Mouse (Mus musculus): ENCODE results near the gene Dnm2.
A peak's percentile ranks its signal among the peaks of the same experiment; 100 is the strongest.

Gene Dnm2

GRCm38 (mm10) chr9:21430724-21431123 is 6.0 kb downstream of the Dnm2 start:
- no peak for DNase-seq

- DNase-seq: no peak
These were observed 7.4 kb downstream of the Dnm2 start for GRCm38 (mm10) chr9:21432066-21432465.

- DNase-seq: no peak
These were observed 9.1 kb downstream of the Dnm2 start for GRCm38 (mm10) chr9:21433766-21434165.

- DNase-seq: no peak
These were observed 9.7 kb downstream of the Dnm2 start for GRCm38 (mm10) chr9:21434410-21434809.

GRCm38 (mm10) chr9:21435777-21436635 is 11.3 kb downstream of the Dnm2 start:
- no peak for DNase-seq

GRCm38 (mm10) chr9:21437577-21437976 is 12.9 kb downstream of the Dnm2 start:
- no peak for DNase-seq

GRCm38 (mm10) chr9:21438219-21438618 is 13.5 kb downstream of the Dnm2 start:
- no peak for DNase-seq

GRCm38 (mm10) chr9:21439456-21439855 is 14.7 kb downstream of the Dnm2 start:
- DNase-seq: no peak

GRCm38 (mm10) chr9:21439914-21440313 is 15.2 kb downstream of the Dnm2 start:
- no peak for DNase-seq

GRCm38 (mm10) chr9:21440387-21440786 is 15.7 kb downstream of the Dnm2 start:
- DNase-seq: no peak

- DNase-seq: no peak
These were observed 19.1 kb downstream of the Dnm2 start for GRCm38 (mm10) chr9:21443853-21444252.

- DNase-seq: no peak
These were observed 19.9 kb downstream of the Dnm2 start for GRCm38 (mm10) chr9:21444574-21444973.

GRCm38 (mm10) chr9:21445081-21445744 is 20.5 kb downstream of the Dnm2 start:
- no peak for DNase-seq

- DNase-seq: no peak
These were observed 23.1 kb downstream of the Dnm2 start for GRCm38 (mm10) chr9:21447778-21448177.

- no peak for DNase-seq
These were observed 25.0 kb downstream of the Dnm2 start for GRCm38 (mm10) chr9:21449710-21450109.

GRCm38 (mm10) chr9:21450270-21450669 is 25.6 kb downstream of the Dnm2 start:
- DNase-seq: no peak

GRCm38 (mm10) chr9:21451391-21451790 is 26.7 kb downstream of the Dnm2 start:
- DNase-seq: no peak

GRCm38 (mm10) chr9:21451870-21452269 is 27.2 kb downstream of the Dnm2 start:
- peak; percentile 65 for DNase-seq

GRCm38 (mm10) chr9:21453003-21453402 is 28.3 kb downstream of the Dnm2 start:
- no peak for DNase-seq

GRCm38 (mm10) chr9:21453459-21453858 is 28.8 kb downstream of the Dnm2 start:
- DNase-seq: no peak

- no peak for DNase-seq
These were observed 29.8 kb downstream of the Dnm2 start for GRCm38 (mm10) chr9:21454556-21454955.

- DNase-seq: no peak
These were observed 30.5 kb downstream of the Dnm2 start for GRCm38 (mm10) chr9:21455103-21455770.

GRCm38 (mm10) chr9:21456246-21456929 is 31.7 kb downstream of the Dnm2 start:
- DNase-seq: no peak
